Mouse (Mus musculus): Measurements from ENCODE around the gene Wwox.

- no peak for TF ChIP-seq POLR2AphosphoS2 (IDR thresholded peaks at IDR 0.05; ENCODE audit: low read depth, low read length)
- no peak for TF ChIP-seq CTCF (conservative IDR thresholded peaks at IDR 0.05 in 1 of 2, IDR thresholded peaks at IDR 0.05 in 1 of 2; ENCODE audit: low read depth in 2 of 2, low read length in 2 of 2)
- no peak for TF ChIP-seq ZC3H11A (IDR thresholded peaks at IDR 0.05; ENCODE audit: low read depth, low read length)
- TF ChIP-seq MEF2A (IDR thresholded peaks at IDR 0.05; ENCODE audit: borderline replicate concordance, low read depth, low read length), result no peak
- TF ChIP-seq ZMIZ1 (IDR thresholded peaks at IDR 0.05; ENCODE audit: low read depth, low read length), result no peak
- TF ChIP-seq MAX (IDR thresholded peaks at IDR 0.05; ENCODE audit: low read length), result no peak
- TF ChIP-seq POLR2A (IDR thresholded peaks at IDR 0.05; ENCODE audit: low read depth, low read length), result no peak
- no peak for TF ChIP-seq EP300 (IDR thresholded peaks at IDR 0.05; ENCODE audit: low read length)
- TF ChIP-seq MAFK (IDR thresholded peaks at IDR 0.05; ENCODE audit: insufficient replicate concordance, low read length), result no peak
- no peak for TF ChIP-seq ETS1 (conservative IDR thresholded peaks at IDR 0.05; ENCODE audit: low read depth, low read length)
- TF ChIP-seq TBP (conservative IDR thresholded peaks at IDR 0.05; ENCODE audit: low read depth, low read length), result no peak
- TF ChIP-seq ZNF384 (IDR thresholded peaks at IDR 0.05; ENCODE audit: low read depth, low read length), result no peak
- TF ChIP-seq E2F4 (IDR thresholded peaks at IDR 0.05; ENCODE audit: insufficient replicate concordance, low read depth, low read length), result no peak
- TF ChIP-seq KAT2A (IDR thresholded peaks at IDR 0.05; ENCODE audit: insufficient replicate concordance, low read length), result no peak
Observed at GRCm38 (mm10) chr8:115186882-115187281, 747.4 kb downstream of the Wwox start.
